Mouse (Mus musculus) left cerebral cortex, postnatal 10 days (tissue): ENCODE measurements around the gene Btbd3. TPM values are rescaled to one million over a fixed set of nuclear protein-coding genes. Genes with fewer than 3 reads are reported as not detected.
"Not testable (repeated sequence)": the region's sequence is repeated elsewhere in the genome, so short reads cannot be mapped to it uniquely, and the experiment has no call there.

Experiments
- DNase-seq, 2 experiments: peaks; one replicate each; pipeline ENCODE4 v3.0.0; 2021 to 2022; ENCODE audit warnings: low spot score in 2 of 2, mixed read lengths in 1 of 2; ENCODE audit errors: extremely low spot score in 1 of 2
- intact Hi-C: fragments of 180-260 bp; cut with DNase I; formaldehyde crosslinking; loops from one replicate; pipeline ENCODE4 v1.15.1; 2025
- total RNA-seq, 2 experiments: library from RNA; stranded (reverse); gene quantifications; 2 replicates each; pipeline ENCODE4 v1.2.3; 2021

Gene Btbd3
- total RNA-seq, 2 experiments from 2014 or later, result 76.2 to 82.9 TPM

DNA sequence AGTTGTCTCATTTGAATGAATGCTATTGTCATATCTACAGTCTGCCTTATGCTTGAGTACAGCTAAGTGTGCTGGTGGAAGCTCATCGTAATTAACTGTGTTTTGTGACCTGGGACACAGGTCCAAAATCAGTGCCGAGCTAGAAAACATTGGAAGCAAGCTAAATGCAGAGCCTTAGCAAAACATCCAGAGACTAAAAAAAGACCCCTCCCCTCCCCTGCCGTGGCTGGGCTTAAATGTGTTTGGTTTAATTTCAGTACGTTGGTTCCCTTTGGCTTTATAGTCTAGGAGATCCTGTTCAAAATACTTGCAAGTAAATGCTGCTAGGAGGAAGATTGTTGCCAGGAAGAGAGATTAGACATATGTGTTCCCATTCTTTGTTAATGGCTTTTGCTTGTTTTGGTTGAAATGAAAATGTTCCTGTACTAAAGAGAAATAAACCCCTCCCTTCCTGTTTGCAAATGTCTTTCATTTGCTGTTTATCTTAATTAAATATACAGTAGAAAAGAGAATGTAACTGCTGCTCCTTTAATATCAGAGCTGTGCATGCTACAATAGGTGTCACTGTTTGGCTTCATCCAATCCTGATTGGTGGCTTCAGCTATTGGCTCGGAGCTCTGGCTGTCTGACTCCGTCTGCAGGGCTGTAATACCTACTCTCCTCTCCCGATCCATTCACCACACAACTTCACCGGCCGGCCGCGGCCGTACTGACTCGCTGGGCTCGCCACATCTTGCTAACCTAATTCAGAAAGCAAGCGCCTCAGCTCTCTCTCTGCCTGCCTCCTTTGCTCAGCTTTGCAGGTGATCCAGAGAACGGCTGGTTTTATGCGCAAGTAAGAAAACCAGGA lies 21.7 kb downstream of the Btbd3 start:
- DNase-seq, result peak; percentile 62 to 71
- intact Hi-C loops, result no loop called here

DNA sequence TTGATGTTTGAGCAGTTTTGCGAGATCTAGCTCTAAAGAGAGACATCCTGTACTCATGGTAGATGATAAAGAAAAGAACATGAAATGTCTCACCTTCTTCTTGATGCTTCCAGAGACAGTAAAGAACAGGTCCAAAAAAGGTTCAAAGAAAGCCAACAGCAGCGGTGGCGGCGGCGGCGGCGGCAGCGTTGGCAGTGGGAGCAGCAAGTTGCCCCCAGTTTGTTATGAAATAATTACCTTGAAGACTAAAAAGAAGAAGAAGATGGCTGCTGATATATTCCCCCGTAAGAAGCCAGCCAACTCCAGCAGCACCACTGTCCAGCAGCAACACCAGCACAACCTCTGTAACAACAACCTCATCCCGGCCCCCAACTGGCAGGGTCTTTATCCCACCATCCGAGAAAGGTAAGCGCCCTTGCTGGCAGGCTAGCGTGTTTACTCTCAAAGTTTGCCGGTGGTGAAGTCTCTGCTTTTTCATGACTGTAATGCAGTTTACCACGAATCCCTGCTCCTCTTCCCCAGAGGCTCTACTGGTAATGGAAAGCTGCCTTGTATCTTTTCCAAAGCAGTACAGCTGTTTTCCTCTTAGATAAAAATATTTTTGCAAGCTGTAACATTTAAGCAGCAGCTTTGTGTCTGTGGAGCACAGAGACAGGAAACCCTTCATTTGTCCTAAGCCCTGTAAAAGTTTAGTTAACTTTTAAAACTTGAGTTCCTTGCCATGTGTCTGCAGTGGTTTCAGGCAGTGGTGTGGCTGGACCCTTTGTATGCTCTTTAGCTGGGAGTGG lies 22.7 kb downstream of the Btbd3 start:
- intact Hi-C loops, result no loop called here
- DNase-seq, result no peak

DNA sequence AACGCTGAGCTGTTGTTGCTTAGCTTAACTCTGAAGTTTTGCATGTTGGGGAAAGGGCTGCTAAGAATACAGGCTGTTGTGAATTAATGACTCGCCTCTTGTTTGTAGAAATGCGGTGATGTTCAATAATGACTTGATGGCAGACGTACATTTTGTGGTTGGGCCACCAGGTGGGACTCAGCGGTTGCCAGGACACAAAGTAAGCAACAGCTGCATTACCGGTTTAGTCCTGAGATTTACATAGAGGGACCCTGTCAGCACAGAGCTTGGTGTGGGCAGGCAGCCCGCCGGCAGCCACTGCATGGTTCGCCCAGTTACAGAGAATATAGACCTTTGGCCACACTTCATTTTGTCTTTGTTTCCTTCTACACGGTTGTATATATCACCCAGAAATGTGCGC lies 23.3 kb downstream of the Btbd3 start:
- no peak for DNase-seq
- intact Hi-C loops, result loop anchor here (10.0 kb wide), 1 partner anchor 275 kb away; no protein-coding TSS in a partner anchor

DNA sequence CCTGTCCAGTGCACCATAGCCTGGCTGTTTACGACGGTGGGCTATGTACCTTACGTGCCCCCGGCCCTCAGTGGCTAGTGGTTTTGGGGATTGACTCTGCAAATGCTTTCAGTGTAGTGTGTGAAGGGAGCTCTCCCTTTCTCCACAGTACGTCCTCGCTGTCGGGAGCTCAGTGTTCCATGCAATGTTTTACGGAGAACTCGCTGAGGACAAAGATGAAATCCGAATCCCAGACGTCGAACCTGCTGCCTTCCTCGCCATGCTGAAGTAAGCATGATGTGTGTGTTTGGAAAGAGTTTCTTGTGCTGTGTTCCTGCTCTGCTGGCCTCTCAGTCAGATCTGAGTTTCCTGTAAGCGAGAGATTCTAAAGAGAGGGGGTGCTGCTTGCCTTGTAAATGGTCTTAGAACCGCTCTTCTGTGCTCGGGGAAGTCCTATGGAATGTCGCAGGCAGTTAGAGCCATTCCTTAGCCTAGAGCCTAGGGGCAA lies 23.9 kb downstream of the Btbd3 start:
- peak in 1 of 2 experiments; percentile 22 for DNase-seq

DNA sequence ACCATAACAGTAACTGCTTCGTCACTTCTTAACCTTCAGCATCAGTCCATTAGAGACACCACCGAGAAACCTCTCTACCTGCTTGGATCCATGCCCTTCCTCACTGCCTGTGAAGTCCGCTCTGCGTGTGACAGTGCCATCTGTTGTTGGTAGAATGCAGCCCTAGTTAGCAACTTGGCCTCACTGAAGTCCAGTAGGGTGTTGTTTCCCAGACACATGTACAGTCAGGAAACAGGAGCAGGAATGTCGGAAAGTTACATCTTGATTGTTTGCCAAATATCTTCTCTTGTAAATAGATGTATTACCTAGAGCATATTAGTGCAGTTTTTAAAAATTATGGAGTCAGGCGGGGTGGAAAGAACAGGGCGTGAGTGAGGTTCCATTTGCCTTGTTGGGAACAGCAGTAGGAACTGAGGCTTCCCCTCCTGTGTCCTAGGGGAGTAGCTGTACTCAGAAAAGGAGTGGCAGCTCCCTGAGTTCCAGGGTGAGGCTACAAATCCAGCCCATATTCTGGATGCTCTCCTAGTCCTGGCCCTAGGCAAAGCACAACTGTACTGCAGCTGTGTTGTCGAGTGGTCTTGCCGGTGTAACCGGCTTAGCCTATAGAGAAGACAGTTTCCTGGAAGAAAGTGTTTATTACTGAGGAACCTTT lies 25.3 kb downstream of the Btbd3 start:
- intact Hi-C loops, result loop anchor here (10.0 kb wide), 1 partner anchor 273 kb away; no protein-coding TSS in a partner anchor
- peak in 1 of 2 experiments; percentile 28 for DNase-seq

More for the DNA sequence above, 23.9 kb downstream of the Btbd3 start:
- intact Hi-C loops, result loop anchor here (10.0 kb wide), 1 partner anchor 275 kb away; no protein-coding TSS in a partner anchor

DNA sequence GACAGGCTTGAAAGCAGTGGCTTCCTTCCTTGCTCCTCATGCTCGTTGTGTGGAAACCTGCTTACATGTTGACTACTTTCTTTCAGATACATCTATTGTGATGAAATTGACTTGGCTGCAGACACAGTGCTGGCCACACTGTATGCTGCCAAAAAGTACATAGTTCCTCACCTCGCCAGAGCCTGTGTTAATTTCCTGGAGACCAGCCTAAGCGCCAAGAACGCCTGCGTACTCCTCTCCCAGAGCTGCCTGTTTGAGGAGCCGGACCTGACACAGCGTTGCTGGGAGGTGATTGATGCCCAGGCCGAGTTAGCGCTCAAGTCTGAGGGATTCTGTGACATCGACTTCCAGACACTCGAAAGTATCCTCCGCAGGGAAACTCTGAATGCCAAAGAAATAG lies 27.0 kb downstream of the Btbd3 start:
- intact Hi-C loops, result loop anchor here (10.0 kb wide), 1 partner anchor 271 kb away; no protein-coding TSS in a partner anchor

DNA sequence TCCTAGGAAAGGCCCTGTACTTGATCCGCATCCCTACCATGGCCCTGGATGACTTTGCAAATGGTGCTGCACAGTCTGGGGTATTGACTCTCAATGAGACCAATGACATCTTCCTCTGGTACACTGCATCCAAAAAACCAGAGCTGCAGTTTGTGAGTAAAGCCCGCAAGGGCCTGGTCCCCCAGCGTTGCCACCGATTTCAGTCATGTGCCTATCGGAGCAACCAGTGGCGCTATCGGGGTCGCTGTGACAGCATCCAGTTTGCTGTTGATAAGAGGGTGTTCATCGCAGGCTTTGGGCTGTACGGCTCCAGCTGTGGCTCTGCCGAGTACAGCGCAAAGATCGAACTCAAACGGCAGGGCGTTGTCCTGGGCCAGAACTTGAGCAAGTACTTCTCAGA lies 27.5 kb downstream of the Btbd3 start:
- intact Hi-C loops, result loop anchor here (10.0 kb wide), 1 partner anchor 271 kb away; no protein-coding TSS in a partner anchor
- DNase-seq, result no peak

More for the DNA sequence above, 27.0 kb downstream of the Btbd3 start:
- no peak for DNase-seq

DNA sequence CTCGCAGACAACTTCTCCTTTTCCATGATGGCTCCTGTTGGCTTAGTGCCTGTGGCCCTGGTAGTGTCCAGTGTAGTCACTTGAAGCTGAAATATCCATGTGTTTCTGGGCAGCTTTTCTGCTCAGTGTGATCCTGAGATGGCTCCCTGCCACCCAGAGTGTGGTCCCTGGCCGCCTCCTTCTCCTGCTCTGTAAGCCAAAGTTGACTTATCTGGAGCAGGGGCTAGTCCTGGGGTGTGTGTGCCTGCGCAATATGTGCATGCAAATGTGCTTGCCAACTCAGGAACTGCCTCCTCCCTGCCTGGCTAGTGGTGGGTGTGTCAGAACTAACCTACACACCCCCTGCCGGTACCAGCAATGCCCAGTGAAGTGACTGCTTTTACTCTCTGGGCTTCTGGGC lies 29.4 kb downstream of the Btbd3 start:
- intact Hi-C loops, result loop anchor here (10.0 kb wide), 1 partner anchor 269 kb away; no protein-coding TSS in a partner anchor
- DNase-seq, result no peak

DNA sequence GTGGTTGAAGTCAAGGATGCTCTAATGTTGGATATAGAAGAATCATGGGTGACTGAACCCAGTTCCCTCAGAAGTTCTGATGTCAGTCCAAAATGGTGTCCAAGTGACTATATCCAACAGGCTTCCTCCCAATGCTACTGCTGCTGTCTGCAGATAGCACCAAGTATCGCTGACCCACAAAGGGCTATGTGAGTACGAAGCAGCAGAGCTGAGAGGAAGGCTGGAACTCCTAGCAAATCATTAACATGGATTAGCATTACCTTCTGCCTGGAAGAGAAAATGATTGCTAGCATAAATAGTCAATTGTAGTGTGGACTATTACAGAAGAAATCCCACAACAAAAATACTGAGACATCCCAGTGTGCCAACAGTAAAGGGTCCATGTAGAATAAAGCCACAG lies 33.8 kb downstream of the Btbd3 start:
- DNase-seq, result no peak
- intact Hi-C loops, result no loop called here

DNA sequence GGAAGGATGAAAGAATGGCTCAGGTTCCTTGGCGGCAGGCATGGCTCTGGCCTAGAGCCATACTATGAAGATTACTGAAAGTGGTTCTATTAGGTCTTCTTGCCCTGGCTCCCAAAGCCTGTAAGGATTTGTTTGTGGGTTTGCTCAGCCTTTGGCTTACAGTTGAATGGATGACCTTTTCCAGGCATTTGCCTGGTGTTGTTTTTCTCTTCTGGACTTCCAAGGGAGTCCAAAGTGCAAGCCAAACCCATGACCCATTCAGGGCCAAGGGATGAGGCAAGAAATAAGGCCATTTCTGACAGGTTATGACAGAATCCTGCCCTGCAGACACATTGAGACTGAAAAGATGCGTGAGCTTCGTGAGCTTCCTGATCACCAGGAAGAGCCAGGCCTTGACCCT lies 37.9 kb downstream of the Btbd3 start:
- no peak for DNase-seq
- intact Hi-C loops, result no loop called here

DNA sequence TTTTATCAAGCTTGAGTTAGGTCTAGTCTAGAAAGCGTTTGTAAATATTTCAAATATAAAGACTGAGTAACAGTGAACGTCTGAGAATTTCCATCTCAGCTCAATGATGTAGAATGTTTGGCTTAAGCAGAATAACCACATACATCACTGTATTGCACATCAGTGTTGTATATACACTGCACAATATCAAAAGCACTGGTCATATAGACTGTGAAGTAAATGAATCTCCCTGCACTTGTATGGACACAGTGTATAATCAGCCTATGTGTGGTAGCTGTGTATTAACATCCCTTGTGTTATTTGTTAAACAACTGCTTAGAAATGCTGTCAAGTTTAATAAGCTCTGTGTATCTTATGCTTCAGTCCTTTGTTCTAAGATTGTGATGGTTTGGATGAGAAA lies 49.9 kb downstream of the Btbd3 start:
- intact Hi-C loops, result no loop called here
- no peak for DNase-seq

DNA sequence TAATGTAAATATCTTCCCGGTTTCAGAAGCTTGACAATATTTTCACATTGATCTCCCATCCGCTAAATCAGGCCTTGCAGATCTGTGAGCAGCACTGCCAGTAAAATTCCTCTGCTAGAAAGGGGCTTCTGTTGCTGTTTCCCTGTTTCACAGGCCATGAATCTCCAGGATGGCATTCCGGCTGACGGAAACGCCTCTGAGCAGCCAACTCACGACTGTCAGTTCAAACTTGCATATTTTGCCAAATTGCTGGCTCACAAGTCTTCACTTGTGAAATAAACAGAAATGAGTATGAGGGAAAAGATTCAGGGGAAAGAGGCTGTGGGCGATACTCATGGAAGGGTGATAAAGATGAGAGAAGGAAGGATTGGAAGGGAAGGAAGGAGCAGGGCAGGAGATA lies 59.3 kb downstream of the Btbd3 start:
- peak in 1 of 2 experiments; percentile 14 for DNase-seq
- intact Hi-C loops, result no loop called here

DNA sequence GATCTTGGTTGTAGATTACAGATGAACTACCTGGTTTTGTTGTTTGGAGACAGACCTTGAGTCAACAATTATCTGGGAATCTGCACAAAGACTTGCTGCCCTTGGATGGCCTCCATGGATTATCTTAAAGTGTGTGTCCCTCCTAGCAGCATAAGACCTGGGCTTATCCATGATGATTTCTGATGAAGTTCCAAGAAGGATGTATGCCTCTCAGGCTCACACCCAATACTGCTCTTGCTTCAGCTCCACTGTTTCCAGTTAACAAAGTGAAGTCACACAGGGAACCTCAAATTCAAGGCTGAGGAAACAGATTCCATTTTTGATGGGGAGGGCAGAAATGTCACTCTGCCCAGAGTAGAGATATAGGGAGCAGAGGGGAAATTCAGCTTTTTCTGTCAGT lies 64.0 kb downstream of the Btbd3 start:
- no peak for DNase-seq
- intact Hi-C loops, result no loop called here

DNA sequence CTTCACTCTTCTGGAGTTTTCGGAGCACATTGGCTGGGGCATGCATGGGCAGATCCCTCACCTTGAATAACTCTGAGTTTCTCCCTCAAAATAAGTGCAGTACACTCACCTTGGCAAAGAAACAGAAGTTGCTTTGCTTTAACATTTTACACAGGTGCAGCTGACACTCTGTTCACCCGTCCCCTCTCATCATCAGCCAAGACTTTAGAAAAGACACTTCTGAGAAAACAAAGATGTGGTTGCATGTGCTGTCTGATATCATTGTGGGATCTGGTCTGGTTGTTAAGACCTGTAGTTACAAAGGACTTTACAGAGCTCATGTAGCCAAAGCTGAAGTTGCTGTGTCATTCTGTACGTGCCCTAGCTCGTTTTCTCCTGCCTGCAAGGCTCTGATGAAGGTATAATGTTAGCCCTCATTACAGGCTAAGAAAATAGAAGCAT lies 64.7 kb downstream of the Btbd3 start:
- intact Hi-C loops, result no loop called here
- no peak for DNase-seq

DNA sequence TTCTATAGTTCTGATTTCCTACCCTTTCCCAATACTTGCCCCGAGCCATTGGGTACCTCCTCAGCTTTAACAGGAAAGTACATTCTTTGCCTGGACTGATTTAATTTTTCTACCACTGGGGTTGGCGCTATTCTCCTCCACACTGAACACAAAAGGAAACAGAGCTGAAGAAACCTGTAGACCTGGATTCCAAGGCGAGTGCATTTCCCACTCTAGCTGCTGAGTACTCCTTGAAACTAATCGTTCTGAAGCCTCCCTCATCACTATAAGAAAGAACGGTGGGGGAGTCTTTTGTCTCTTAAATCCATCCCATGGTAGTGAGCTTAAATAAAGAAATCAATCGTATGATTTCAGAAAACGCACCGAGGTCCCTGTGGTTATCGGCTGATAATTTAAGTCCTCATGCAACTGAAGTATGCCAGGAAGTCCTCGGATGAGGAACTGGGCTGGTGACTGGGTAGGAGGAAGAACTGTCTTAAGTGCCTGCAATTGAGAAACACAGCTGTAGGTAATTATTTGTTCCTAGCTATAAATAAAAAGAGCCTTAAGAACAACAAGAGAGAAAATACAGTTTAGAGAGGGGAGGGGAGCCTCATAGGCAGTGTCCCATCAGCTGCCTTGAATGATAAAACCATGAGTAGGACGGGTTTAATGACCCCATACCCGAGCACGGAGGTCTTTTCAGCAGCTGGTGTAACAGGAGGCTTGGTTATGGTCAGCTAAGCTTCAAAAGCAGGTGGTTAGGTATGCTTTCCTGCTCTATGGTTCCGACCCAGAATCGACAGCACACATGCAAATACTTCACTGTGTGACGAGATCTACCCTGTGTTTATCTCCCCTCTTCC lies 66.1 kb downstream of the Btbd3 start:
- intact Hi-C loops, result no loop called here
- no peak for DNase-seq

DNA sequence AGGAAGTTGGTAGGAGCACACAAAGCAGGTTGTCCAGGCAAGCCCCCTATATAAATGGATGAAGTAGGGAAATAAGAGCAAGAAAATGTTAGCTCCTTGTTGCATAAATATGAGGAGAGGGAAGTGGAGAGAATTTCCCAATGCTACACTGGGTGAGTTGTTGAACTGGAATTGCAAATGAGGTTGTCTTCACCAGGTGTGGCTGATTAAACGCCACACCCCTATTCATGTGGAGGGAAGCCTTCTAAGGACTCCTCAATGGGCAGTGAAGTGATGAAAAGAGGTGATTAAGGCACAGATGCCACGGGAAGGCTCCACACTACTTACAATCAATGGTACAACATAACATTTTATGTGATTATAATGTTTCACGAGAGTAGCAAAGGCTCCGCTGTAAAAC lies 70.0 kb downstream of the Btbd3 start:
- intact Hi-C loops, result no loop called here
- no peak for DNase-seq

DNA sequence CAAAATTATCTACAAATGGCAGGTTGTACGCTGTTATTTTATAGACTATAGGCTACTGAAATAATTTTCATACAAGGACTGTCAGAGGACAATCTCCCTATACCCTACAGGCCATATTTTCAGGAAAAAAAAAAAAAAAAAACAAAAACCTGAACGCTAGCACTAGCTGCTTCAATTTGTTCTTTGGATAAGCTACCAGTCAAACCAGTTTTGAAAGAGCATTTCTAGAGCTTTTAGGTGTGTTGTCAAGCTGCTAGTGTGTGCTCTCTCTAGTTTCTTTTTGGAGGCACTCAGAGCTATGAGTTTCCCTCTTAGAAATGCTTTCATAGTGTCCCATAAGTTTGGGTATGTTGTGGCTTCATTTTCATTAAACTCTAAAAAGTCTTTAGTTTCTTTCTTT lies 77.8 kb downstream of the Btbd3 start:
- intact Hi-C loops, DNase-seq: not testable (repeated sequence)

DNA sequence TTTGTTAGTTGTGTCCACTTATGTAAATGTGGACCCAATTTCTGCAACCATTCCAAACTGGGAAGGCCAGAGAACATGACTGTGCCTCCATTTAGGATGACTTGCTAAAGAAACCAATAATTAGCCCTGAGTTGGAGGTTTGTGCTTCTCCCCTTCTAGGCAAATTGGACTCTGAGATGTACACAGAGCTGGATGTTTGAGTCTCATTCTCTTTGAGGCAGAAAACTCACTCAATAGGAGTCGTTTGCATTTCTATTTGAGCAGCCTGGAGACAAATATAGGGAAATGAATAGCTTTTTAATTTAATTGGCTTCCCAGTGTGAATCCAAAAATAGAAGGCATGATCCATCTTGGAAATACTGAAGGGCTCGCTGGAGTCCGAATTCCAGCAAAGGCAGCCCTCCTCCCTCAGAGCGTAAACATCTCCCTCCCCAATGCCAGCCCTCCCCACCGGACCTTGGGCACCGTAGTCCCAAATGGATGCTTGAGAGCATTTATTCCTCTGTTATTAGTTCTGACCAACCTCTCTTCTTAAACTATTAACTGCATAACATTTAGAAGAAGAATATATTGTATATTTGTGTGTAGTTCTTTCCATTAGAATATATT lies 81.6 kb downstream of the Btbd3 start:
- intact Hi-C loops, result no loop called here
- no peak for DNase-seq
